Comparison of ENCODE assay signal across 30 mouse cellular contexts in genomic region chr1:171551326-171551725, GRCm38 (mm10). TPM values are rescaled to one million over a fixed set of nuclear protein-coding genes. Genes with fewer than 3 reads are reported as not detected.
DNase-seq lines count a peak whose midpoint lies in the region; ATAC-seq and TF ChIP-seq lines count a peak whose summit lies in the region.
"Had no signal": no experiment of that assay in that cellular context is flagged by ENCODE, and none has a peak within 500 bp of the region (broad histone marks: within the 10 kb centered on the region; RNA-seq: fewer than 3 reads in every experiment).

No protein-coding gene starts in this region.

- no peak overlapping the region for H3K4me3 ChIP-seq in lung, adult 2 months (replicated peaks; ENCODE audit: extremely low read depth, low read depth, low read length)
- H3K4me3 ChIP-seq: forebrain, embryonic 10.5 days; heart, adult 2 months; heart, embryonic 15.5 days; hindbrain, embryonic 10.5 days; left cerebral cortex, adult 2 months; limb, embryonic 10.5 days; lung, embryonic 15.5 days; midbrain, embryonic 15.5 days; neural tube, embryonic 15.5 days had no signal

- no peak for TF ChIP-seq CTCF in lung, adult 2 months (IDR thresholded peaks at IDR 0.05; ENCODE audit: insufficient read depth, low read length)

- TF ChIP-seq POLR2A in lung, adult 2 months (IDR thresholded peaks at IDR 0.05; ENCODE audit: borderline replicate concordance, extremely low read depth, low read depth, low read length): no peak

- WGBS in lung, adult 2 months: 43% methylated on average over 7 of the region's 7 CpGs

- DNase-seq in lung, postnatal 25 days (ENCODE audit: low spot score): peak; percentile 43
- no peak for DNase-seq in lung, adult 2 months
- peak; percentile 70 to 71 for DNase-seq in B cell, adult 2 months
- peak; percentile 9 for DNase-seq in T-cell, adult 2 months (ENCODE audit: low spot score)
- DNase-seq in layer of hippocampus, postnatal 10 days (ENCODE audit: low spot score in 2 of 2): no peak
- no peak for DNase-seq in gastrocnemius, postnatal 4 days (ENCODE audit: low spot score in 2 of 2)
- no peak for DNase-seq in Muller cell, postnatal 12 days (ENCODE audit: inconsistent ontology term)
- DNase-seq: cerebellum, adult 2 months; cerebellum, postnatal 36 days; forebrain, postnatal 0 days; kidney, adult 9 months; kidney, postnatal 36 days; right cerebral cortex, postnatal 25 days had no signal

- ATAC-seq in monocyte, adult 5-6 weeks (replicated peaks; ENCODE audit: insufficient number of reproducible peaks, low FRiP score, low TSS enrichment, poor library complexity, severe bottlenecking): peak; percentile 88
- ATAC-seq: forebrain, postnatal 0 days; midbrain, embryonic 15.5 days had no signal

- H3K4me1 ChIP-seq in lung, adult 2 months (ENCODE audit: control insufficient read depth, insufficient read depth, low read length): no peaks in the 10 kb centered on the region; the same call in 1 of the 2 replicates
- H3K4me1 ChIP-seq: forebrain, embryonic 10.5 days; limb, embryonic 10.5 days; midbrain, embryonic 15.5 days; neural tube, embryonic 15.5 days had no signal

RNA-seq across cellular contexts. Expression of gene Cd244a, which starts 7.7 kb away (rescaled TPM):
- 1.8 and 3.1 TPM in 2 replicates for polyA plus RNA-seq in lung, adult 2 months (2012; rRNA removed)
- 232 to 381 TPM (median 239 TPM) in 3 replicates for total RNA-seq in monocyte, adult 5-6 weeks (2017)
- not detected for total RNA-seq in layer of hippocampus, postnatal 10 days (2021)
- under 1 TPM in 1 of 2 experiments, not detected in 1; 0.23 TPM for total RNA-seq in gastrocnemius, postnatal 4 days (2021)
- total RNA-seq: forebrain, postnatal 0 days; left cerebral cortex, adult 2 months had no signal
- polyA plus RNA-seq: cerebellum, adult 2 months; forebrain, embryonic 10.5 days; forebrain, postnatal 0 days; G1E; hindbrain, embryonic 10.5 days; limb, embryonic 10.5 days; midbrain, embryonic 15.5 days had no signal

RNA-seq across cellular contexts. Expression of gene Itln1, which starts 16.2 kb away (rescaled TPM):
- 0.64 TPM in 1 of 2 replicates, not detected in the other for polyA plus RNA-seq in lung, adult 2 months (2012; rRNA removed)
- not detected in 3 replicates for total RNA-seq in monocyte, adult 5-6 weeks (2017)
- not detected for total RNA-seq in layer of hippocampus, postnatal 10 days (2021)
- total RNA-seq in gastrocnemius, postnatal 4 days (2021): not detected
- total RNA-seq: adrenal gland, adult 18-20 months; adrenal gland, postnatal 4 days; forebrain, postnatal 0 days; G1E; gastrocnemius, adult 18-20 months; heart, adult 2 months; left cerebral cortex, adult 2 months; liver, adult 2 months; megakaryocyte-erythroid progenitor cell, adult 5-6 weeks had no signal
- polyA plus RNA-seq: cerebellum, adult 2 months; forebrain, embryonic 10.5 days; forebrain, postnatal 0 days; G1E; heart, embryonic 15.5 days; hindbrain, embryonic 10.5 days; limb, embryonic 10.5 days; liver, adult 2 months; lung, embryonic 15.5 days; midbrain, embryonic 15.5 days; neural tube, embryonic 15.5 days; stomach, embryonic 14.5 days had no signal

RNA-seq across cellular contexts. Expression of gene Alyref2, which starts 48.0 kb away (rescaled TPM):
- polyA plus RNA-seq in lung, adult 2 months (2012; rRNA removed): 2.8 and 3.3 TPM in 2 replicates
- 10.6 to 14.2 TPM (median 11.8 TPM) in 3 replicates for total RNA-seq in monocyte, adult 5-6 weeks (2017)
- 1 to 10 TPM; 8.5 to 9.0 TPM for total RNA-seq in layer of hippocampus, postnatal 10 days (2021)
- total RNA-seq in gastrocnemius, postnatal 4 days (2021): 1 to 10 TPM; 3.7 to 4.2 TPM

RNA-seq across cellular contexts. Expression of gene Ly9, which starts 55.9 kb away (rescaled TPM):
- 2.2 and 2.6 TPM in 2 replicates for polyA plus RNA-seq in lung, adult 2 months (2012; rRNA removed)
- 71.1 to 137 TPM (median 80.7 TPM) in 3 replicates for total RNA-seq in monocyte, adult 5-6 weeks (2017)
- total RNA-seq in layer of hippocampus, postnatal 10 days (2021): under 1 TPM in 1 of 2 experiments, not detected in 1; 0.30 TPM
- under 1 TPM; 0.37 to 0.54 TPM for total RNA-seq in gastrocnemius, postnatal 4 days (2021)
- total RNA-seq: forebrain, postnatal 0 days; left cerebral cortex, adult 2 months had no signal
- polyA plus RNA-seq: forebrain, embryonic 10.5 days; G1E; limb, embryonic 10.5 days; stomach, embryonic 14.5 days had no signal

Comparison
In these comparisons a context has a peak if more than half of its experiments do, and no peak if none do; other contexts are left out.
1. DNase-seq: peak in lung, postnatal 25 days (single experiment), B cell, adult 2 months (2 of 2) and T-cell, adult 2 months (single experiment); none in lung, adult 2 months (single experiment), layer of hippocampus, postnatal 10 days (0 of 2), gastrocnemius, postnatal 4 days (0 of 2) and Muller cell, postnatal 12 days (single experiment).
2. RNA of gene Cd244a, which starts 7.7 kb away (total RNA-seq): 232 to 381 TPM in monocyte, adult 5-6 weeks; 0.23 TPM in gastrocnemius, postnatal 4 days and not detected in layer of hippocampus, postnatal 10 days; every median in the first group is over 100 times any median in the second.